Mouse (Mus musculus) midbrain, embryonic 10.5 days (tissue): ENCODE data around the gene Slc6a3. TPM values are rescaled to one million over a fixed set of nuclear protein-coding genes. Genes with fewer than 3 reads are reported as not detected.

Source experiments
- DNase-seq: peaks from one replicate; pipeline ENCODE4 v3.0.0-alpha.2; 2017; ENCODE audit warnings: low spot score
- H3K27ac ChIP-seq: fragments of 300-500 bp; sonication (generic); replicated peaks from 2 replicates; pipeline ENCODE4 v1.5.1; 2016; ENCODE audit warnings: mild to moderate bottlenecking
- H3K27me3 ChIP-seq: fragments of 300-500 bp; sonication (generic); 2 replicates; pipeline ENCODE4 v1.6.1; 2016; ENCODE audit warnings: low read depth, mild to moderate bottlenecking; ENCODE audit not compliant: poor library complexity, severe bottlenecking
- H3K36me3 ChIP-seq: fragments of 300-500 bp; sonication (generic); 2 replicates; pipeline ENCODE4 v1.6.1; 2016; ENCODE audit warnings: mild to moderate bottlenecking, moderate library complexity
- H3K4me1 ChIP-seq: fragments of 300-500 bp; sonication (generic); 2 replicates; pipeline ENCODE4 v1.6.1; 2016
- H3K4me3 ChIP-seq: fragments of 300-500 bp; sonication (generic); 2 replicates; pipeline ENCODE4 v1.5.1; 2016; ENCODE audit warnings: mild to moderate bottlenecking, moderate library complexity
- H3K9me3 ChIP-seq: fragments of 300-500 bp; sonication (generic); replicated peaks from 2 replicates; pipeline ENCODE4 v1.6.1; 2016; ENCODE audit warnings: mild to moderate bottlenecking
- WGBS: fragments of 180-500 bp; shearing (Covaris S2); methylation state at CpG from one replicate; pipeline ENCODE4 v1.1.7; 2016; 5-methylcytosine and 5-hydroxymethylcytosine counted together
- polyA plus RNA-seq: library from polyadenylated mRNA; unstranded; fragments of >200 nt; fragmentation: Nextera tagmentation; extraction: Ambion mirVana; gene quantifications from 2 replicates; pipeline ENCODE4 v1.2.1, GENCODE M21; 2016

Slc6a3 gene
- polyA plus RNA-seq, 1 experiment from 2014 or later, result 0.10 TPM

DNA sequence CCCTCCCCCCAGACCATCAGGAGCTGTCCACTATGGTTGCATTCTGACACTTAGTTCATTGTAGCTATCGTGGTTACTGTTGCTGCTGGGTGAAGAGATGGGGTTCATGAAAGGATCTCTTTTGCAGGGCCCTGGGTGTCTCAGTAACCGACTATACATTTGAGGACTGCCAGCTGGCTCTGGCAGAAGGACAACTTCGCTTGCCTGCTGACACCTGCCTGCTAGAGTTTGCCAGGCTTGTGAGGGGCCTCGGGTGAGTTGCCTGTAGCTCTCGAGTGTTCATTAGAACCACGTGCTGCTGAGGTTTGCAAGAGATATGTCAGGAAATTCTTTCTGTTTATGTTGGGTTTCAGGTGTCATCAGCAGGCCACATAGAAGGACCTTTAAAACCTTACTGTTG is 26.7 kb upstream of the Slc6a3 start:
- no peaks in the 10 kb centered on the region for H3K27me3 ChIP-seq
- peaks cover 6% of the 10 kb centered on the region for H3K4me1 ChIP-seq
- H3K27ac ChIP-seq, result no peak overlapping the region
- 91% methylated on average over 6 of the region's 6 CpGs for WGBS
- no peak for DNase-seq
- no peaks in the 10 kb centered on the region for H3K9me3 ChIP-seq
- no peak overlapping the region for H3K4me3 ChIP-seq
- H3K36me3 ChIP-seq, result peaks cover 94% of the 10 kb centered on the region

DNA sequence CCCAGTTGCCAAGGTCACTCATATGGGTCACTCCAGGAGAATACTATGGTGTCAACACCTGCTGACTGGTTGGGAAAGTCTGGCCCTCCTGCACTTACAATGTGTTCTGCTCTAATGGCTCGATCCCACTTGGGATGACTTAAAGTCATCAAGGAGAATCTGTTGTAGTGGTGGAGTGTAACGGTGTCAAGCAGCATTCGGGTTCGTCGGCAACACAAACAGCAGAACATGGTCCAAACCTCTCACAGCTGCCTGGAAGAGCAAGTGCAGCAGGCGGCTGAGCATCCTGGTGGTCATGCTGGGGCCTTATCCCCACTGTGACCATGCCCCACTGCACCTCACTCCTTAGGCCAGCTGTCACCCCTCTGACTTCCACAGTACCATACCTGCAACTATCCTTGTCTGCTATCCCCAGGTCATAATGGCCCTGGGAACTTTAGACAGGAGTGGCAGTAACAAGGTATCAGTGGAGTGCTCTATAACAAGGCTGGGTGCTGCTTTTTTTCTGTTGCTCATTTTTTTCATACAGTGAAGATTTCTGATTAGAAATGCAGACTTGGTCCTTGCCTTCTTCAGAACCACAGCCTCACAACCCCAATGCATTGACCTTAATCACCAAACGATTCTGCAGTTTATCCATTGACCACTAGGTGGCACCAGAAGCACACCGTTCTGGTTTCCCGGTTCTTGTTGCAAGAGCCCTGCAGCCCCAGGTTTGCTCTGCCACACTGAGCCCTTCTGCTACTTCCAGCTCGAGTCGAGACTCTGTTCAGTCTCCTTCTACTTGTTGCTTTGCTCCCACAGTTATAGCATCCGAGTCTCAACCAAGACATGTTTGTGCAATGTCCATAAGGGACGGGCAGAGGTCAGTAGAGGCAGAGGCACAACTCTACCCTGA is 23.5 kb upstream of the Slc6a3 start:
- no peaks in the 10 kb centered on the region for H3K27me3 ChIP-seq
- H3K27ac ChIP-seq, result no peak overlapping the region
- peaks cover 89% of the 10 kb centered on the region for H3K36me3 ChIP-seq
- no peaks in the 10 kb centered on the region for H3K9me3 ChIP-seq
- WGBS, result 62% methylated on average over 13 of the region's 13 CpGs
- peaks cover 13% of the 10 kb centered on the region for H3K4me1 ChIP-seq
- peak; percentile 78 for DNase-seq
- no peak overlapping the region for H3K4me3 ChIP-seq

DNA sequence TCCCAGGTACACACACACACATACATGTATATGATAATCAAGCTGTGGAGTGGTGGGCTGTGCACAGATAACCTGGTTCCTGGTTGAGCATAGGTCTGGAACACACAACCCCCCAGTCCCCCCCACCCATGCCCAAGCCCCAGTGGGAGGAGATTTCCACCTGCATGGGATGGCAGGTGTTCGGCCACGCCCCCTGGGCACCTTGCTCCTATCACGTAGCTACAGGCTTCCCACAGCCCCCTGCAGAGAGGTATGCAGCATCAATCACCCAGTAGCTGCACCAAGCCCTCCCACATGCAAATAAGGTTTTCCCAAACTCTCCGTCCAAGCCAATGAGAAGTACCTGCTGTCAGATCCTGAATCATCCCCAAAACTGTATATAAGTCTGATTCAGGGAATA is 19.7 kb upstream of the Slc6a3 start:
- no peaks in the 10 kb centered on the region for H3K27me3 ChIP-seq
- WGBS, result 80% methylated on average over 4 of the region's 4 CpGs
- peaks cover 52% of the 10 kb centered on the region for H3K36me3 ChIP-seq
- H3K27ac ChIP-seq, result no peak overlapping the region
- no peak overlapping the region for H3K4me3 ChIP-seq
- peaks cover 13% of the 10 kb centered on the region for H3K4me1 ChIP-seq
- no peaks in the 10 kb centered on the region for H3K9me3 ChIP-seq
- DNase-seq, result no peak

DNA sequence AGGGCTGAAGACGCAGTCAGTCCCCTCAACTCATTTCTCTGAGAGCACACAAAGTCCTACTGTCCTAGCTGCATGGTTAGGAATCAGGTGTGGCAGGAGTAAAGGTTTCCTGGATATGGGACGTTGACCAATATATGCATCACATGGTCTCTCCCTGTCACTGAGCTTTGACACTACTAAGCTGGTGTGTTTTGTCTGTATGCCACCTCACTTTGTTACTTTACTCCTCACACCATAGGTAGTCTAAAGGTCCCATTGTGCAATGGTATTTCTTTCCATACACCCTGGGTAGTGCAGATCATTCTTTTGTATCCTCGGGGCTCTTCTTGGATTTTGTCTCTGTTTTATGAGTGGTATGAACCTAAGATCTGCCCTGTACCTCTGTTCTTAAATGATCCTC is 2.8 kb upstream of the Slc6a3 start:
- Histone ChIP-seq H3K36me3 (no peaks in the 10 kb centered on the region), H3K27ac (no peak overlapping the region), H3K9me3 (no peaks in the 10 kb centered on the region), H3K4me3 (no peak overlapping the region), H3K4me1 (peaks cover 12% of the 10 kb centered on the region), H3K27me3 (peaks cover 53% of the 10 kb centered on the region)
- WGBS, result 77% methylated on average over 3 of the region's 3 CpGs
- no peak for DNase-seq

DNA sequence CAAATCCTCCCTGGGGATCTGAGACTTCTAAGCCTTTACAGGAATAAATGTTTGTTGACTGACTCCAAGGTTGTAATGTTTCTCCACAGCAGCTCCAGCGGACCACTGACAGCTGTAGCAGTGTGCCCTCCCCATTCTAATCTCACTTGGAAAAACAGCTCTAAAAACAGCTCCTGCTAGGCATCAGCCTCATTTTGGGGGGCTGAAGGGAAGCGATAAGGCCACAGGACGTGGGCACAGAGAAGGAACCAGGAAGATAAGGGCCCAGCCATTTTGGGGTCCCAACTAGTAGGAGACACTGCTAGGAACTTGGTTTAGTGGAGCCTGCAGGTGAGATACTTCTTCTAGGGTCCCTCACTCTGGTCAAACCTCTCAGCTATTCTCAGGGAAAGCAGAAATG is 1.3 kb upstream of the Slc6a3 start:
- no peak overlapping the region for H3K4me3 ChIP-seq
- DNase-seq, result no peak
- peaks cover 12% of the 10 kb centered on the region for H3K4me1 ChIP-seq
- WGBS, result 63% methylated on average over 3 of the region's 3 CpGs
- H3K27ac ChIP-seq, result no peak overlapping the region
- peaks cover 58% of the 10 kb centered on the region for H3K27me3 ChIP-seq
- no peaks in the 10 kb centered on the region for H3K36me3 ChIP-seq
- no peaks in the 10 kb centered on the region for H3K9me3 ChIP-seq

DNA sequence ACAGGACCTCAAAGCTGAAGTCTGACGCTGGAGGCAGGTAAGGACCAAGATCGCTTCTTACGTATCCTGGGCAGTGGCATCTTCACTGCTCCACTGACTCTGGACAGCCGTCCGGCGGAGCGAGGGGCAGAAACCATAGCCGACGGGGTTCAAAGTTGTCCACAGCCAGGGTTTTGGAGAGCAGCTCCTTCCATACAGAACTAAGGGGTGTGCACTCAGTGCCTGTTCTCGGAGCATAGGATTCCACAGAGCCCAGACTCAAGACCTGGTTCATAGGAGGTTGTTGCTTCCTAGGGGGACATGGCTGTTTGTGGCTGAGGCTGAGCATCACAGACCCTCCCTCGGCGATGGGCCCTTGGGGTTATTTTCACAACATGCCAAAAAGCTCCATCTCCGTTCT is 277 bp downstream of the Slc6a3 start:
- Histone ChIP-seq H3K36me3 (no peaks in the 10 kb centered on the region), H3K9me3 (no peaks in the 10 kb centered on the region), H3K4me1 (peaks cover 12% of the 10 kb centered on the region), H3K27me3 (peaks cover 58% of the 10 kb centered on the region), H3K27ac (no peak overlapping the region), H3K4me3 (peak overlapping the region; percentile 60)
- 23% methylated on average over 13 of the region's 13 CpGs for WGBS
- DNase-seq, result no peak

DNA sequence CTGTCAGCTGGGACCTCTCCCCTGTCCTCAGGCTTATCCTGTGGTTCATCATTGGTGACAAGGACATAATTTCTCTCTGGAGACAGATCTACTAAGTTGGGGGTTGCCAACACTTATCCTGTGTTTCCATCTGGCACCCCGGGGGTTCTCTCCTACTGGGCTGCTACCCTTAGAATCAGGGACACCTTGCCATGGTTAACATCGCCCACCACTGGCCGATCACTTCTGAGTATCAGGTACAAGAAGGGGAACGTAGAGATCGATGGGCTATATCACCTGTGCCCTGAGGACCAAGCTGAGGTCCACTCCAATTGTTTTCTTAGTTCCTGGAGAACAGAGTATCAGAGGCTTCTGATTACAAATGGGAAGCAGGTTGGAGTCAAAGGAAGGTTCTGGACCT is 27.7 kb downstream of the Slc6a3 start:
- WGBS, result 84% methylated on average over 5 of the region's 5 CpGs
- no peak for DNase-seq

DNA sequence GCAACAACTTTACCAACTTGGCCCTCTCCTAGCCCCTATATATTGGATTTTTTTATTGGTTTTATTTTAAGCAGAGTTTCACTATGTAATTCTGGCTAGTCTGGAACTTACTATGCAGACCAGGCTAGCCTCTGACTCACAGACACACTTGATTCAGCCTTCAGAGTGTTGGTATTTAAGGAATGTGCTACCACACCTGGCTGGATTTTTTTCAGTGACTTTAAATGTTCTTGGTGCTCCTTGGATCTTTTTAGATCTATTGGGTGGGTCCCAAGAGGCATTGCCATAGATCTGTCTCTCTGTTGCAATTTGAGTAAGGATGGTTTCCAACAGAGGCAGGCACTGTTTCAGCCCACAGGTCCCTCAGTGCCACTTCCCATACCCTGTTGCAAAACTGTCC is 38.5 kb downstream of the Slc6a3 start:
- Histone ChIP-seq H3K27me3 (no peaks in the 10 kb centered on the region), H3K4me1 (no peaks in the 10 kb centered on the region), H3K9me3 (no peaks in the 10 kb centered on the region), H3K27ac (no peak overlapping the region), H3K4me3 (no peak overlapping the region), H3K36me3 (no peaks in the 10 kb centered on the region)
- no peak for DNase-seq

More for the DNA sequence above, 27.7 kb downstream of the Slc6a3 start:
- no peak overlapping the region for H3K27ac ChIP-seq
- H3K9me3 ChIP-seq, result no peaks in the 10 kb centered on the region
- H3K36me3 ChIP-seq, result no peaks in the 10 kb centered on the region
- H3K4me3 ChIP-seq, result no peak overlapping the region
- H3K27me3 ChIP-seq, result no peaks in the 10 kb centered on the region
- no peaks in the 10 kb centered on the region for H3K4me1 ChIP-seq

DNA sequence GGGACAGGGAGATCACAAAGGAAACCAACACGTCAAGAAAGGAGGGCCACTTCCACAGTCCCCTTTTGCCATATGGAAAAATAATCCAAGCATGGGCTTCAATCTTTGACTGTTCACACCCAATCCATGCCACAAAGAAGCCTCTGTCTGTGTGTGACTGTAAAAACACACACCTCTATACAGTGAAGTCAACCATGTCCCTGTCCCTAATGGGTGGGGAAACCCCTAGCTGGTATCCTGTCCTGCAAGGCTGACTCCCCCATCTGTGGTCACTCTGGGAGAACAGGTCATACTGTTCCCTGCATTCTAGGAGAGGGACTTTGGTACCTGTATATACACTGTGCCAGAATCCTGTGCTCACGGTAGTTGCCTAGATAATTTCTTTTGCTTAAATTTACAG is 40.7 kb downstream of the Slc6a3 start:
- no peaks in the 10 kb centered on the region for H3K27me3 ChIP-seq
- H3K4me3 ChIP-seq, result no peak overlapping the region
- no peaks in the 10 kb centered on the region for H3K36me3 ChIP-seq
- 75% methylated on average over 2 of the region's 2 CpGs for WGBS
- no peak for DNase-seq
- no peaks in the 10 kb centered on the region for H3K4me1 ChIP-seq
- no peak overlapping the region for H3K27ac ChIP-seq
- H3K9me3 ChIP-seq, result no peaks in the 10 kb centered on the region

DNA sequence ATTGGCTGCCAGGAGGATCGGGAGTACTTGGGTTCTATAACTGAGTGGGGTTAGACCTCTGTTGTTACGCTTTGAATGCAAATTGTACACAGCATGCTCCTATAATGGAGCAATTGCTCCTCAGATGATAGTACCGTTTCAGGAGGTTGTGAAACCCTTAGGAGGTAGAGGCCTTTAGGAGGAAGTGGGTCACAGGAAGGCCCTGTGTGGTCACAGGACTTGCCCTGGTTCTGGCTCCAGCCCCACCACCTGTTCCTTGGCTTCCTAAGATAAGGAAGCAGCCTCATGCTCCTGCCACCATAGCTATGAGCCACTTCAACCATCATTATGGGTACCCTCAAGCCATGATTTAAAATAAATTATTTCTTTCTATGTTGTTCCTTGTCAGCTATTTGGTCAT is 54.9 kb downstream of the Slc6a3 start:
- Histone ChIP-seq H3K9me3 (no peaks in the 10 kb centered on the region), H3K4me1 (no peaks in the 10 kb centered on the region), H3K36me3 (no peaks in the 10 kb centered on the region), H3K27me3 (no peaks in the 10 kb centered on the region), H3K27ac (no peak overlapping the region), H3K4me3 (no peak overlapping the region)
- no peak for DNase-seq
- WGBS, result 87% methylated on average over 3 of the region's 3 CpGs

DNA sequence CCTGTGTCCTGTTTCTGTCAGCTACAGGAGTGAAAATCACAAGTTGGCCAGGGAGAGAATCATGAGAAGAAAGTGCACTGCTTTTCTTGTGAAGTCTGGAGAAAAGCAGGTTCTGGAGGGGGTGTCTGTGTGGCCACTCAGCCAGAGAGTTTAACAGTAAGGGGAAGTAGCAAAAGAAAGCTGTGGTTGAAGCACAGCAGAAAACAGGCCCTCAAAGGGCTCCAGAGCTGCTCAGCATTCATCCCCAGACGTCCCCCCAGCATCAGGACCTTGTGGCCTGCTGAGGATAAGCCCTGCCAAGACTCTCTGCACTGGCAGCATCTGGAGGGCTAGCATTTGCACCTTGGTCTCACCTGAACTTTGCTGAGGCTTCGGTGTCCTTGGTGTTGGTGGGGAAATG is 56.0 kb downstream of the Slc6a3 start:
- H3K36me3 ChIP-seq, result no peaks in the 10 kb centered on the region
- WGBS, result 47% methylated on average over 2 of the region's 2 CpGs
- H3K4me3 ChIP-seq, result no peak overlapping the region
- no peak overlapping the region for H3K27ac ChIP-seq
- no peak for DNase-seq
- H3K9me3 ChIP-seq, result no peaks in the 10 kb centered on the region
- no peaks in the 10 kb centered on the region for H3K27me3 ChIP-seq
- H3K4me1 ChIP-seq, result no peaks in the 10 kb centered on the region

DNA sequence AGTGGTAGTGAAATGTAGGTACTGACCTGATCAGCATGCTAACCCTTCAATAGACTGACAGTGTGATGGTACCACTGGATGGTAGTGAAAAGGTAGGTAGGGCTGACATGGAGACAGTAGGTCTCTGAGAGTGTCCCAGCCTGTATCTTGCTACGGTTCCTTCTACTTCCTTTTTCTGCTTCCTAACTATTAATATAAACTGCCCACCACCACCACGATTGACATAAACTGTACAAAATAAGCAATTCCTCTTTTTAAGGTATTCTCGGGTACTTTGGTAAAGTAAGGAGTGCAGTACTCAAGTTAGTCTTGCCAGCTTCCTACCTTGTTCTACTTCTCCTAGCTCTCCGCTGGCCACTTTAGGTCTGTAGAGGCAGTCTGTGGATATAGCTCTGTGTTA is 59.7 kb downstream of the Slc6a3 start:
- 79% methylated on average over 4 of the region's 4 CpGs for WGBS
- Histone ChIP-seq H3K4me1 (no peaks in the 10 kb centered on the region), H3K4me3 (no peak overlapping the region), H3K27ac (no peak overlapping the region), H3K27me3 (no peaks in the 10 kb centered on the region), H3K9me3 (no peaks in the 10 kb centered on the region), H3K36me3 (no peaks in the 10 kb centered on the region)
- DNase-seq, result no peak

DNA sequence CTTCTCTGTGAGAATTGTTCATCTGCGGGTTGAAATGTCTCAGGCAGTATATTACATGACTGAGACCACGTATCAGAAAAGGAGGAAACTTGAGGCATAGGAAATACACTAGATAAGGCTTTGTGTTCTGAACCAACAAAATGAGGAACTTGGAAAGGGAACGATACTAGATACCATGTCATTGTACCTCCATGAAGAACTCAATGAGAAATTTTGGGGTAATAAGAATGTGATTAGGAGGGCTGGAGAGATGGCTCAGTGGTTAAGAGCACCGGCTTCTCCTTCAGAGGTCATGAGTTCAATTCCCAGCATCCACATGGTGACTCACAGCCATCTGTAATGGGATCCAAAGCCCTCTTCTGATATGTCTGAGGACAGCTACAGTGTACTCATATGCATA is 63.7 kb downstream of the Slc6a3 start:
- no peaks in the 10 kb centered on the region for H3K27me3 ChIP-seq
- peaks cover 20% of the 10 kb centered on the region for H3K4me1 ChIP-seq
- no peak for DNase-seq
- H3K9me3 ChIP-seq, result no peaks in the 10 kb centered on the region
- H3K36me3 ChIP-seq, result no peaks in the 10 kb centered on the region
- no peak overlapping the region for H3K27ac ChIP-seq
- WGBS, result 82% methylated on average over 4 of the region's 4 CpGs
- no peak overlapping the region for H3K4me3 ChIP-seq
